Mouse (Mus musculus): Measurements from ENCODE around the gene Cxcr6. TPM values are rescaled to one million over a fixed set of nuclear protein-coding genes. Genes with fewer than 3 reads are reported as not detected.
"Not testable (repeated sequence)": the region's sequence is repeated elsewhere in the genome, so short reads cannot be mapped to it uniquely, and the experiment has no call there.

The Cxcr6 gene
- polyA plus RNA-seq (2015; fragmentation: Nextera tagmentation; extraction: Ambion mirVana), result 1.3 TPM in 1 of 2 replicates, not detected in the other

DNA sequence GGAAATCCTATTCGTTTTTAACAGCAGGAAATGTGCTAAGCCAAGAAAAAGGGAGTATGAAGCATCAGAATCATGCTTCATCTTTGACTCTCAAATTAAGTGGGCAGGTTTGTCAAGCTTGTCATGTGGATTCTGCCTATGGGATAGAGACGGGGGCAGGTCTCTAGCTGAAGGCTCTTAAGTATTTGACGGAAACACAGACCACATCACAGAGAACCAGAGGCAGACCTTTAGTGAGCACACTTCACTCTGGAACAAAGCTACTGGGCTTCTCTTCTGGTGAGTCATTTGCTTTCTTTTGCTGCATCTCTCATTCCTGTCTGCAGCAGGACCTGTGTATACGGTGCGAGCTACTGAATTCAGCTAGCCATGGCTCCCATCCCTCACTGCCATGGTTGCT lies at the start of gene Cxcr6:
TSS of gene Cxcr6 (plus strand) at position 209 of the 400 bp plus-strand sequence.
- Histone ChIP-seq H3K27ac (replicated peaks) (no peak within 1 kb of the TSS), H3K9me3 (replicated peaks) (no peaks in the 10 kb centered on the region), H3K9ac (replicated peaks) (no peak within 1 kb of the TSS), H3K4me3 (replicated peaks) (no peak within 1 kb of the TSS), H3K4me1 (no peaks in the 10 kb centered on the region), H3K4me2 (no peak within 1 kb of the TSS), H3K36me3 (peaks cover 11% of the 10 kb centered on the region; the same call in 1 of the 2 replicates), H3K27me3 (replicated peaks) (no peaks in the 10 kb centered on the region)
- 91% methylated on average over 5 of the region's 5 CpGs for WGBS
- ATAC-seq (ENCODE audit: low FRiP score), result no peak

DNA sequence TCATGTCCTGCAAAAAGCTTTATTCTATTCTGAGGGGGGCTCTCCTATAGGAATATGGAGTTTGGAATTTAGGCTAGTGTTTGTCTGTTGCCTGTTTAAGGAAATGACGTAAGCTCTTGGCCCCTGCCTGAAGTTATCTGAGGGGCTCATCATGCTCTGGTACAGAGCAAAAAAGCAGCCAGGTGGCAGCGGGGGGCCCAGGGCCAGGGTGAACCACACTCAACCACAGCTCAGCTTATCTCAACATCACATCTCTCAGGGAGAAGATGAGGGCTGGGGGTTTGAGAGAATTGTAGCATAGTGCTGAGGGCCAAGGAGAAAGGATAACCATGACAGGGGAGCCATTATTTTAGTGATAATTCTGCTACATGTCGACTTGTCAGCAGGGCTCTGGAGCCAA lies 49.5 kb upstream of the Cxcr6 start:
- Histone ChIP-seq H3K9ac (replicated peaks) (no peak overlapping the region), H3K4me3 (replicated peaks) (no peak overlapping the region), H3K36me3 (no peaks in the 10 kb centered on the region), H3K9me3 (replicated peaks) (no peaks in the 10 kb centered on the region), H3K27ac (replicated peaks) (no peak overlapping the region), H3K4me1 (no peaks in the 10 kb centered on the region), H3K27me3 (replicated peaks) (no peaks in the 10 kb centered on the region), H3K4me2 (no peak overlapping the region)
- WGBS, result 84% methylated on average over 3 of the region's 3 CpGs
- ATAC-seq (ENCODE audit: low FRiP score), result no peak

DNA sequence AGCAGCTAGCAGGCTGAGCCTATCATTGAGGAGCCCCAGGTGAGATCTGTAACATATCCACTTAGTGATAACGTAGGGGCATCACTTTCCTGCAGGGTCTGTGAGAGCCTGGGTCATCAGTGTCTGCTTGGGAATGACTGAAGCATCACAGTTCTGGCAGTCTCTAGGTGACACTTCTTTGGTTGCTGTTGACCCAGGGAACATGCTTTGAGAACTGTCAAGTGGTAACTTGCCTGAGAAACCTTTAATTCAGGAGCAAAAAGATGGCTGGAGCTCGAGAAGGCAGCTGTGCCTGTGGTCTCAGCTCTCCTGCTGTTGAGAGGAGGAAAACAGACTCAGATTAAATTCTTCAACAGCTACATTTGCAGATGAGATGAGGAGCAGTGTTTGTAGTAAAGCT lies 48.9 kb upstream of the Cxcr6 start:
- ATAC-seq (ENCODE audit: low FRiP score), result no peak
- WGBS, result 64% methylated on average over 2 of the region's 2 CpGs
- Histone ChIP-seq H3K27ac (replicated peaks) (no peak overlapping the region), H3K9ac (replicated peaks) (no peak overlapping the region), H3K4me1 (no peaks in the 10 kb centered on the region), H3K9me3 (replicated peaks) (no peaks in the 10 kb centered on the region), H3K4me2 (no peak overlapping the region), H3K4me3 (replicated peaks) (no peak overlapping the region), H3K27me3 (replicated peaks) (no peaks in the 10 kb centered on the region), H3K36me3 (no peaks in the 10 kb centered on the region)

DNA sequence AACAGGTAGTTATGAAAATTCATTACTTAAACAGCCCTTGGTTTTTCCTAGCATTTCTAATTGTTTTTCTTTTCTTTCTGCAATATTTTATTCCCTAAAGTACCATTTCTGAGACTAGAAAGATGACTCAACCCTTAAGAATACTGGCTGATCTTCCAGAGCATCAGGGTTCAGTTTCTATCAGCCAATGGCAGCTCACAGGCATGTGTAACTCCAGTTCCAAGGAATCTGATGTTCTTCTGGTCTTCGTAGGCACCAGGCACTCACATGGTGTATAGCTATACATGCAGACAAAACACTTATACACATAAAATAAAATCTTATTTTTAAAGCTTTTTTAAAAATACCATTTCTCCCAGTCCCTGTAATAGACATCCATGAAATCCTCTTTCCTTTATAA lies 48.1 kb upstream of the Cxcr6 start:
- Histone ChIP-seq H3K27me3 (replicated peaks) (no peaks in the 10 kb centered on the region), H3K4me3 (replicated peaks) (no peak overlapping the region), H3K27ac (replicated peaks) (no peak overlapping the region), H3K9ac (replicated peaks) (no peak overlapping the region), H3K4me2 (no peak overlapping the region), H3K36me3 (no peaks in the 10 kb centered on the region), H3K4me1 (no peaks in the 10 kb centered on the region), H3K9me3 (replicated peaks) (no peaks in the 10 kb centered on the region)
- 70% methylated on average over 1 of the region's 1 CpGs for WGBS
- no peak for ATAC-seq (ENCODE audit: low FRiP score)

DNA sequence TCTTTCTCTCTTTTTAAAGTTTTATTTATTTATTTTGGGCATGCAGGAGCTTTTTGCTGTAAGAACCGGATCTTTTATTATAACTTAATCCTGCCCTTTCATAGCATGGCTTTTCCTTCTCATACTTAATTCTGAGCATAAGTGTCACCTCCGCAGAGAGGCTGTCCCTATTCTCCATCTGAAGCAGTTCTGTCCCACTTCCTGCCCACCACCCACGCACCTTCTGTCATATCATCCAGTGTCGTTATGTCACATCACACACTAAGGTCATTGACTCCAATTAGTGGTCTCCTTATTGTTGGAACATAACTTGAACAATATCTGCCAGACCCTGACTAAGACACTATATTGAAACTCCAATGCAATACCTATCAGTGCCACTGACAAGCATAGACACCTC lies 47.6 kb upstream of the Cxcr6 start:
- no peaks in the 10 kb centered on the region for H3K4me1 ChIP-seq
- no peaks in the 10 kb centered on the region for H3K9me3 ChIP-seq (replicated peaks)
- no peaks in the 10 kb centered on the region for H3K27me3 ChIP-seq (replicated peaks)
- no peak overlapping the region for H3K27ac ChIP-seq (replicated peaks)
- WGBS, result 89% methylated on average over 4 of the region's 4 CpGs
- H3K4me2 ChIP-seq, result no peak overlapping the region
- no peaks in the 10 kb centered on the region for H3K36me3 ChIP-seq
- no peak overlapping the region for H3K4me3 ChIP-seq (replicated peaks)
- no peak for ATAC-seq (ENCODE audit: low FRiP score)
- no peak overlapping the region for H3K9ac ChIP-seq (replicated peaks)

DNA sequence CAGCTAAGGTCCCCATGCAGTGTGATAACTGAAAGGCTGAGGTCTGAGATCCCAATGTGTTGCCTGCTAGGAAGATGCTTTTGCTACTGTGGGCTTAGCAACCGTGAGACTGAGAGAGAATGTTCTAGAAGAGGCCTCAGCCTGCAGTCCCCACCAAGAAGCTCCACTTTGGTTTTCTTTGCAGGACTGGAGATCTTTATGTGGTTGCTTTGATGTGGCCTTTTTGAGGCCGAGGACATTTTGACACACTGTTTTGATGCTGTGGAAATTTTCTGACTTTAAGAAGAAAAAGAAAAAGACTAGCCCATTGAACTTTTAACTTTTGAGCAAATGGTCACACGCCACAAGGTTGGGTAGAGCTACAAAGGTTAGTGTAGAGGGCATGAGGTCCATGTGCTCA lies 45.5 kb upstream of the Cxcr6 start:
- 91% methylated on average over 3 of the region's 3 CpGs for WGBS
- H3K27me3 ChIP-seq (replicated peaks), result no peaks in the 10 kb centered on the region
- no peaks in the 10 kb centered on the region for H3K9me3 ChIP-seq (replicated peaks)
- H3K27ac ChIP-seq (replicated peaks), result no peak overlapping the region
- no peaks in the 10 kb centered on the region for H3K36me3 ChIP-seq
- no peak overlapping the region for H3K9ac ChIP-seq (replicated peaks)
- ATAC-seq (ENCODE audit: low FRiP score), result no peak
- no peak overlapping the region for H3K4me2 ChIP-seq
- no peak overlapping the region for H3K4me3 ChIP-seq (replicated peaks)
- no peaks in the 10 kb centered on the region for H3K4me1 ChIP-seq

DNA sequence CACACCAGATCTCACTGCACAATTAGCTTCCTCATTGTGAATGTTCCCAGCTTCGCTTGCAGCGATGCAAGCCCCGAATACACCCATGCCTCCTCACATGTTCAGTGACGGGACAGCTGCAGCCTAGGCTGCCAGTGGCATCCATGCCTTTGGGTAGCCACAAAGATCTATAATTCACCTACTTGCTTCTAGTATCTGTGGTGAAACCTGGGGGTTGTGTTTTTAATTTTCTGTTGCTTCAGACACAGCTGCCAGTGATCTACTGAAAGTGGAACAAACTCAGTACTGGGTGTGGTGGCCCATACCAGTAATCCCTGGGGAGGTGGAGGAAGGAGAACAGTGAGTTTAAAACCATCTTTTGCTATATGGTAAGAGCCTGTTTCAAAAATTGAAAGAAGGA lies 43.4 kb upstream of the Cxcr6 start:
- 94% methylated on average over 4 of the region's 4 CpGs for WGBS
- no peak for ATAC-seq (ENCODE audit: low FRiP score)
- Histone ChIP-seq H3K36me3 (no peaks in the 10 kb centered on the region), H3K9ac (replicated peaks) (no peak overlapping the region), H3K4me3 (replicated peaks) (no peak overlapping the region), H3K4me2 (no peak overlapping the region), H3K27ac (replicated peaks) (no peak overlapping the region), H3K4me1 (no peaks in the 10 kb centered on the region), H3K27me3 (replicated peaks) (no peaks in the 10 kb centered on the region), H3K9me3 (replicated peaks) (no peaks in the 10 kb centered on the region)

DNA sequence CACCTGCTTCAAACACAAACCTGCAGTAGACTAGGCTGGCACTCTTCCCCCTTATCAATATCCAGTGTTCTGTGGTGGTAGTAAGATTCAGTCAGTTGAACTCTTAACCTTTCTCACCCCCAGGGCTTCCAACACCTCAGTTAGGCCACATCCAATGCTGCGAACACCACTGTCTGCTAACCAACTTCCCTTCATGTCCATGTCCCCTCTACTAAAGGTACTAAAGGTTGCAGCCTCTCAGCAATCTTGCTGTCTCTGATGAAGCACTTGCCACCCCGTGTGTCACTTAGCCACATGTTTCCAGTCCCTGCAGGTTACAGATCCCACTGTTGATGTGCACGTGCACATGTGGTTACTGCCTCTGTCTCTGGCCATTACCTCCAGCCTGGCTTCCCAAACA lies 42.5 kb upstream of the Cxcr6 start:
- H3K4me3 ChIP-seq (replicated peaks), result no peak overlapping the region
- H3K4me1 ChIP-seq, result no peaks in the 10 kb centered on the region
- H3K4me2 ChIP-seq, result no peak overlapping the region
- H3K9ac ChIP-seq (replicated peaks), result no peak overlapping the region
- H3K27ac ChIP-seq (replicated peaks), result no peak overlapping the region
- H3K9me3 ChIP-seq (replicated peaks), result no peaks in the 10 kb centered on the region
- no peak for ATAC-seq (ENCODE audit: low FRiP score)
- WGBS, result 84% methylated on average over 3 of the region's 3 CpGs
- H3K36me3 ChIP-seq, result no peaks in the 10 kb centered on the region
- H3K27me3 ChIP-seq (replicated peaks), result no peaks in the 10 kb centered on the region

DNA sequence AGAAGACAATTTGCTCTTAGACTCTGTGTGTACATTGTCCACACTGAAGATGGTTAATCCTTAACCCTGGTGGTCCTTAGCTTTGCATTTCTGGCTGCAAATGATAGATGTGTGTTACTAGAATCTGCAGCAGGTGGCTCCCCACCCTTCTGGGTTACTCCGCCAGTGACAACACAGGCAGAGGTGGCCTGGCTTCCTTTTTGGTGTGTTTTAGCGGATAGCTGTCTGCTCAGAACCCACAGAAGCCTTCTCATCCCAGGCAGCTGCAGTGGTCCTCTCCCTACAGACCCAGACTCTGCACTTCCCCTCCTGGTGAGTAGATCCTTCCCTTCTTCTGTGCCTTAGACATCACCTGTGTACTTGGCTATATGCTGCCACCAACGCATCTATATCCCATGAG lies 39.3 kb upstream of the Cxcr6 start:
- no peak for ATAC-seq (ENCODE audit: low FRiP score)
- Histone ChIP-seq H3K4me3 (replicated peaks) (no peak overlapping the region), H3K9ac (replicated peaks) (no peak overlapping the region), H3K4me2 (no peak overlapping the region), H3K27ac (replicated peaks) (no peak overlapping the region), H3K4me1 (no peaks in the 10 kb centered on the region), H3K36me3 (no peaks in the 10 kb centered on the region), H3K27me3 (replicated peaks) (no peaks in the 10 kb centered on the region), H3K9me3 (replicated peaks) (no peaks in the 10 kb centered on the region)
- WGBS, result 94% methylated on average over 3 of the region's 3 CpGs

DNA sequence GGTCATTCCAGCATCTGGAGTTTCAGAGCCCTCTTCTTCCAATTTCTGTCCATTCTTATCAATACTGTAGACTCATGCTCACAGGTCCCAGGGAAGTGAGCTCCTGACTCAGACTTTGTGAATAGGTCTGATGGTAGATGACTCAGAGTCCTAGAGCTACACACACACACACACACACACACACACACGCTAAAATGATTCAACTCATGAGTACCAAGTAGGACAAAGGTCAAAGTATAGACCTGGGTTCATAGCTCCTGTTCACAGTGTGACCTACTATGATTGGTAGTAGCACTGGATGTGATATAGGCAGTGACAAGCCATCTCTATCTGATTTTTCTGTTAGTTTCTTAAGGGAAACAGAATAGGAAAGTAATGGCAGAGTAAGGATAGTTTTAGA lies 37.8 kb upstream of the Cxcr6 start:
- no peak overlapping the region for H3K27ac ChIP-seq (replicated peaks)
- H3K9ac ChIP-seq (replicated peaks), result no peak overlapping the region
- H3K36me3 ChIP-seq, result no peaks in the 10 kb centered on the region
- no peaks in the 10 kb centered on the region for H3K4me1 ChIP-seq
- no peak for ATAC-seq (ENCODE audit: low FRiP score)
- H3K4me2 ChIP-seq, result no peak overlapping the region
- WGBS, result 79% methylated on average over 1 of the region's 1 CpGs
- H3K9me3 ChIP-seq (replicated peaks), result no peaks in the 10 kb centered on the region
- H3K4me3 ChIP-seq (replicated peaks), result no peak overlapping the region
- no peaks in the 10 kb centered on the region for H3K27me3 ChIP-seq (replicated peaks)

DNA sequence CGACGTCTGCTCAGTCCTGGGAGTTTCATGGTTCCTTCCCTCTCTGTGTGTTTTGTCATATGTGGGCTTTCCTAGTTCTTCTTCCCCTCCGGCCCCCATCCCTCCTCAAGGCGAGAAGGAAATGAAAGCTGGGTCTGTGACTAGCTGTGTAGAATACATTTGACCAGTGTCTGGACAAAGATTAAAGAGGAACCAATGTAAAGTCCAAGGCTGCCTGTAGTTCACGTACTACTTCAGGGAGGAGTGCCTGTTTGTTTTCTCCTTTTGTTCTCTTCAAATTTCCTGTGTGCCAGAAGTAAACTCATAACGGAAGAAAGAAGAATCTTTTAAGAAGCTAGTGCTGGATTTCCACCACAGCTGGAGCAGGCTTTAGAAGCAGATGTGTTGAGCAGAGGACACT lies 36.7 kb upstream of the Cxcr6 start:
- no peaks in the 10 kb centered on the region for H3K4me1 ChIP-seq
- no peak overlapping the region for H3K4me2 ChIP-seq
- no peak overlapping the region for H3K9ac ChIP-seq (replicated peaks)
- no peak for ATAC-seq (ENCODE audit: low FRiP score)
- WGBS, result 70% methylated on average over 6 of the region's 6 CpGs
- no peaks in the 10 kb centered on the region for H3K27me3 ChIP-seq (replicated peaks)
- H3K9me3 ChIP-seq (replicated peaks), result no peaks in the 10 kb centered on the region
- no peak overlapping the region for H3K27ac ChIP-seq (replicated peaks)
- H3K36me3 ChIP-seq, result no peaks in the 10 kb centered on the region
- no peak overlapping the region for H3K4me3 ChIP-seq (replicated peaks)

DNA sequence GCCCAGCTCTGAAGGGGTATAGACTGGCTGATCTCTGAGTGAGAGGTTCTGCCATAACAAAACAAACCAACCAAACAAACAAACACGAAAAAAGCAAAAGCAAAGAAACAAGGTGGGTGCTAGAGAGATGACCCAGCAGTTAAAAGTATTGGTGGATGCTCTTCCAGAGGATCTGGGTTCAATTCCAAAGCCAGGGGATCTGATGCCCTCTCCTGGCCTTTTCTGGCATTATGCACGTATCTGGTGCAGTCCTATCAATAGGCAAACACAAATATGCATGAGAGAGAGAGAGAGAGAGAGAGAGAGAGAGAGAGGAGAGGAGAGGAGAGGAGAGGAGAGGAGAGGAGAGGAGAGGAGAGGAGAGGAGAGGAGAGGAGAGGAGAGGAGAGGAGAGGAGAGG lies 33.0 kb upstream of the Cxcr6 start:
- not testable (repeated sequence) for H3K36me3 ChIP-seq; H3K4me2 ChIP-seq; H3K27me3 ChIP-seq (replicated peaks); H3K9ac ChIP-seq (replicated peaks); H3K4me1 ChIP-seq; ATAC-seq (ENCODE audit: low FRiP score); H3K4me3 ChIP-seq (replicated peaks); H3K27ac ChIP-seq (replicated peaks); H3K9me3 ChIP-seq (replicated peaks)
- WGBS, result 39% methylated on average over 2 of the region's 2 CpGs

DNA sequence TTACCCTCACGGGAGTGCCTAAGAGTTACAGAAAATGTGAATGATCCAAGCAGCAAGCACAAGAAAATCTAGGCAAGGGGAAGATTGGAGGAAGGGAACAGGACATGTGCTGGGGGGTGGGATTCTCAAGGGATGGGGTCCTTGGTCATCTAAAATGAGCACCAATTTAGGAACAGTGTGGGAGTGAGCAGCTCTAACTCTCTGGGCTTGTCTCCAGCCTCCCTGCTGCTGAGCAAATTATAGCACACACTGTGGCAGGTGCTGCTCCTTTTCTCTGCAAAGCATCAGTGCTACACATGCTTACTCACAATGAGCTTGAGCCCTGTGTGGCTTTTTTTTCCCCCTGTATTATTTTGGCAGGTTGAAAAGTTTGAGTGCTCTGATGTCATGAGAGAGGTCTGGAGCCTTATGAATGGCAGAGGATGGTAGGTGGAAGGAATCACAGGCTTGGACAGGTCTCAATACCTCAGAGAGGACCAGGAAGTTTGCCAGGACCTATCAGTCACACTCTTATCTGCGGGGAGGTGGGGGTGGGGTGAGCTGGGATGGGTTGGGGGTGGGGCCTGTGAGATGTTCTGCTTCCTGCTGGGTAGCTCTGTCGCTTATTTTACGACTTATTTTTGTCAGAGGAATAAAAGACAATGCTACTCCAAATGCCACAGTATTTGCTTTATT lies 17.3 kb upstream of the Cxcr6 start:
- H3K9me3 ChIP-seq (replicated peaks), result peaks cover 1% of the 10 kb centered on the region; the same call in 1 of the 2 replicates
- ATAC-seq (ENCODE audit: low FRiP score), result no peak
- H3K27me3 ChIP-seq (replicated peaks), result no peaks in the 10 kb centered on the region
- 71% methylated on average over 4 of the region's 4 CpGs for WGBS
- peaks cover 30% of the 10 kb centered on the region for H3K36me3 ChIP-seq
- H3K4me2 ChIP-seq, result no peak overlapping the region
- no peaks in the 10 kb centered on the region for H3K4me1 ChIP-seq
- no peak overlapping the region for H3K9ac ChIP-seq (replicated peaks)
- no peak overlapping the region for H3K4me3 ChIP-seq (replicated peaks)
- H3K27ac ChIP-seq (replicated peaks), result no peak overlapping the region
